11 mouse cellular contexts compared by ENCODE assay signal in genomic region chr8:26471811-26472550, GRCm38 (mm10).
DNase-seq lines count a peak whose midpoint lies in the region; ATAC-seq and TF ChIP-seq lines count a peak whose summit lies in the region.
"Had no signal": no experiment of that assay in that cellular context is flagged by ENCODE, and none has a peak within 500 bp of the region (broad histone marks: within the 10 kb centered on the region; RNA-seq: fewer than 3 reads in every experiment).

No protein-coding gene starts in this region.

- 8% methylated on average over 12 of the region's 12 CpGs for WGBS in forebrain, embryonic 11.5 days
- 20% methylated on average over 12 of the region's 12 CpGs for WGBS in hindbrain, postnatal 0 days

- no peaks in the 10 kb centered on the region for H3K36me3 ChIP-seq in forebrain, embryonic 11.5 days (ENCODE audit: control insufficient read depth, insufficient read depth, low read length)
- H3K36me3 ChIP-seq in hindbrain, postnatal 0 days (ENCODE audit: insufficient read depth, low read length): no peaks in the 10 kb centered on the region

- H3K27ac ChIP-seq in forebrain, embryonic 11.5 days (ENCODE audit: low read depth, low read length): no peak overlapping the region
- no peak overlapping the region for H3K27ac ChIP-seq in hindbrain, postnatal 0 days

- H3K9ac ChIP-seq in forebrain, embryonic 11.5 days (ENCODE audit: low read length): no peak overlapping the region
- no peak overlapping the region for H3K9ac ChIP-seq in hindbrain, postnatal 0 days (replicated peaks; ENCODE audit: low read length)
- H3K9ac ChIP-seq: lung, embryonic 14.5 days had no signal

- no peak overlapping the region for H3K4me3 ChIP-seq in forebrain, embryonic 11.5 days (ENCODE audit: low read depth, low read length)
- no peak overlapping the region for H3K4me3 ChIP-seq in hindbrain, postnatal 0 days (ENCODE audit: low read length)

- ATAC-seq in forebrain, embryonic 11.5 days (replicated peaks; ENCODE audit: low FRiP score): peak; percentile 81
- 0 out of 2 replicates have a peak, but pooled peaks have one; percentile 21 for ATAC-seq in hindbrain, postnatal 0 days
- ATAC-seq: CD4-positive, CD25-positive, alpha-beta regulatory T cell, adult 4 months; intestine, postnatal 0 days had no signal

- intact Hi-C loops in heart, postnatal 10 days (cut with DNase I): no loop called here

- DNase-seq in kidney, postnatal 4 days: peak; percentile 28 to 46
- DNase-seq in kidney, postnatal 36 days: no peak
- DNase-seq in forebrain, embryonic 11.5 days (ENCODE audit: low spot score): peak; percentile 78
- peak; percentile 28 for DNase-seq in hindbrain, postnatal 0 days (ENCODE audit: low spot score)
- DNase-seq in retina, embryonic 14.5 days (ENCODE audit: low spot score): peak; percentile 75
- DNase-seq in MN1 (ENCODE audit: low spot score): no peak
- no peak for DNase-seq in left cerebral cortex, adult 9 months (ENCODE audit: low spot score in 2 of 2)
- no peak for DNase-seq in heart, postnatal 10 days
- DNase-seq: lung, embryonic 14.5 days had no signal

- no peaks in the 10 kb centered on the region for H3K9me3 ChIP-seq in forebrain, embryonic 11.5 days (ENCODE audit: control insufficient read depth, low read length)
- no peaks in the 10 kb centered on the region for H3K9me3 ChIP-seq in hindbrain, postnatal 0 days (ENCODE audit: low read length)

- TF ChIP-seq CTCF in hindbrain, postnatal 0 days (IDR thresholded peaks at IDR 0.05; ENCODE audit: low read depth): no peak

- peaks cover 5% of the 10 kb centered on the region; the same call in 1 of the 2 replicates for H3K4me1 ChIP-seq in forebrain, embryonic 11.5 days (replicated peaks; ENCODE audit: control insufficient read depth, insufficient read depth, low read length)
- 0 out of 2 replicates have a peak, but pooled peaks cover 4% of the 10 kb centered on the region for H3K4me1 ChIP-seq in hindbrain, postnatal 0 days (ENCODE audit: insufficient read depth, low read length)

- no peak overlapping the region for H3K4me2 ChIP-seq in forebrain, embryonic 11.5 days (ENCODE audit: low read depth, low read length, severe bottlenecking)
- no peak overlapping the region for H3K4me2 ChIP-seq in hindbrain, postnatal 0 days (ENCODE audit: low read depth, low read length)
- H3K4me2 ChIP-seq: lung, embryonic 14.5 days had no signal

- peaks cover 73% of the 10 kb centered on the region for H3K27me3 ChIP-seq in forebrain, embryonic 11.5 days (ENCODE audit: control insufficient read depth, insufficient read depth, low read length)
- no peaks in the 10 kb centered on the region for H3K27me3 ChIP-seq in hindbrain, postnatal 0 days (ENCODE audit: insufficient read depth, low read length)

Comparison
In these comparisons a context has a peak if more than half of its experiments do, and no peak if none do; other contexts are left out.
1. DNase-seq: peak in kidney, postnatal 4 days (2 of 2), forebrain, embryonic 11.5 days (single experiment), hindbrain, postnatal 0 days (single experiment) and retina, embryonic 14.5 days (single experiment); none in kidney, postnatal 36 days (0 of 2), MN1 (single experiment), left cerebral cortex, adult 9 months (0 of 2) and heart, postnatal 10 days (0 of 2).